Mouse (Mus musculus): Measurements from ENCODE around the gene Por.

DNA sequence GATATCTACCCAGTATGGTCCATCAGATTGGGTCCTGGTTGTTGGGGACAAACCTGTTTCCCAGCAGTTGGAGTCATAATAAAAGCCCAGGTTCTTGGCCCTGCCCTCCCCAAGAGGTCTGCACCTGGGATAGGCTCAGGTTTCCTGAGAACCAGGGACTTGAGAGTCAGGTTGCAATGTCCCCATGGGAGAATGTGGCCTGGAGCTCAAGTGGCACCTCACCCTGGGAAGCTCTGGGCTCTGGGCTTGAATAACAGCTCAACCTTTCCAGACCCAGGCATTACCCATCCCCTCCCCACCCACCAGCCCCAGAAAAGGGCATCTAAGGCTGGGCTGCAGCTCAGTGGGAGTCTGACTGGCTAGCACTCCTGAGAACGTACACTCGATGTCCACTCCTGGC lies 16.6 kb upstream of the Por start:
- TF ChIP-seq TAL1 (conservative IDR thresholded peaks at IDR 0.05; ENCODE audit: low read depth, low read length) (no peak), GATA1 (IDR thresholded peaks at IDR 0.05; ENCODE audit: borderline replicate concordance, low read length) (no peak), CTCF (IDR thresholded peaks at IDR 0.05; ENCODE audit: low read depth, low read length) (no peak), GATA2 (IDR thresholded peaks at IDR 0.05; ENCODE audit: borderline replicate concordance, low read depth, low read length) (no peak), POLR2AphosphoS5 (IDR thresholded peaks at IDR 0.05; ENCODE audit: insufficient replicate concordance, low read depth, low read length) (no peak)

Measured in G1E (cell line).